Mouse (Mus musculus) lung, postnatal 36 days (tissue): ENCODE results near the gene Lrrc43.

Experiments
- DNase-seq: peaks from one replicate; pipeline ENCODE4 v3.0.0; 2022; ENCODE audit warnings: mixed read lengths

Gene Lrrc43

DNA sequence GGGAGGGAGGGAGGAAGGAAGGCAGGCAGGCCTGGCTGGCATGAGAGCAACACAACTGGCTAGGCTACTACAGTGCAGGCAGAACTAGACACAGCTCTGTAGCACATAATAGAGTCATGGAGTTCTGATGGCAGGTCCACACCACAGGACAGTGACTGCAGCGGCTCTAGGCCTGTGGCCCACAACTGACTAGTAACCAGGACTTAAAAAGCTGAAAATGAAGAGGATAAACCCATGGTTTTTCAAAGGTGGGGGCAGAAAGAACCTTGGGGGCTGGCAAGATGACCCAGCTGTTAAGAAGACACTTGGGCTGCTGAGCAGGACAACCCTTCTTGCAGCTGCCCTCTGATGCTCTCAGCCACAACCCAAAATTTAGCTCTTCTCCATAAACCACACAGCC is 32.5 kb downstream of the Lrrc43 start:
- no peak for DNase-seq

DNA sequence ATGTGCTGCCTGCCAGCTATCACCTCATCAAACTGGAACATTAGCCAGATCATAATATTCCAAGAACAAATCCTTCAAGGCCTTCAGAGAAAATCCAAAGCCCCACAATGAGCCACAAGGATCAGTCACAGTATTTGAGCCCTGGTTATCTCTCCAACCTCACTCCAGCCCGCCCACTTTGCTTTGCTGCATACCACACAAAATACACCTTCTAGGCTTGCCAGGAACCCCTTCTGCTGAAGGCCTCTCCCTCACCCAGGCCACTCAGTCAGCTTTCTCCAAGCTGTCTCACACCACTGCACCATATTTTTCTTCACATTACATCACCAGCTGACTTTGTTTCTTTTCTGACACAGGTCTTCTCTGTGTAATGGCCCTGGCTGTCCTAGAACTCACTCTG is 33.1 kb downstream of the Lrrc43 start:
- no peak for DNase-seq

DNA sequence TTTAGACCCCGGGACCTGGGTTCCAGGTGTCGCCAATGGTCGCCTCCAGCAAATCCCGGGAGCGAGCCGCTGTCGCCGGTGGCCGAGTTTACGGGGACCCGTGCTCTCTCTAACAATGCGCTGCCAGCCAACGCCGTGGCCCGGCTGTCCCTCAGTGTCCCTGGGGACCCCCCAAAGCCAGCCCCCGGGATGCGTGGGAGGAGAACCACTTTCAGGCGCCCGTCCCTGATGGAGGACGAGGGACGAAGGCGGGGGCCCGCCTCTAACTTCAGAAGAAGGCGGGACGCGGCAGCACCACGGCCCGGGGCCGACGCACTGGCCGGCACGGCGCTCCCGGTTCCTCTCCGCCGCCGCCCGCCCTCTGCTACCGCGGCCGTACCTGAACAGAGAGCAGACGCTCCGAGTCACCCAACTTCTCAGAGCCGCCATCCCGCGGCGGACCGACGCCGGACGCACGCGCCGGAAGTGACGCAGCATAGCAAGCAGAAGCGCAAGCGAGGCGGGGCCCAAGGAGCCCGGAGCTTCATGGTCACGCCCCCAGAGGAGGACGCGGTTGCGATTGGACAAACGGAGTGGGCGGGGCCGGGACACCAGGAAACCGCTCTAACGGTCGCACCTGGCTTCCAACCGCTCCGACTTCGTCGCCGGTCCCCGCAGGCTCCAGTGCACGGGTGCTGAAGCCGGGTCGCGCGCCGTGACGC is 34.7 kb downstream of the Lrrc43 start, which contains the start of gene Diablo:
Diablo (minus strand) TSS at position 485 of the 701 bp plus-strand sequence.
- DNase-seq = peak; percentile 99

DNA sequence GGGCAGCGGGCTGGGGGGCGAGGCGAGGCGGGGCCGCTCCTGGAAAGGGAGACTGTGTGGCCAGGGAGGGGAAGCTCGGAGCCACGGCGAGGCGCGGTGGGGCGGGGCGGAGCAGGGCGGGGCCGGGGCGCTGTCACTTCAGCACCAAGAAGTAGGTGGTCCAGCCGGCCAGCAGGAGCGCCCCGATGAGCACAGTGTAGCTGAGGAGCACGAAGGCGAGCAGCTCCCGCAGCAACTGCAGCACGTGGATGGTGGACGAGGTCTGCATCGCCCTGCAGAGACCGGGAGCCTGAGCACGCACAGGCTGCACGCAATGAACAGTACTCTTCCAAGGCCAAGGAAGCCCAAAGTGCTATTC is 35.3 kb downstream of the Lrrc43 start:
- no peak for DNase-seq

DNA sequence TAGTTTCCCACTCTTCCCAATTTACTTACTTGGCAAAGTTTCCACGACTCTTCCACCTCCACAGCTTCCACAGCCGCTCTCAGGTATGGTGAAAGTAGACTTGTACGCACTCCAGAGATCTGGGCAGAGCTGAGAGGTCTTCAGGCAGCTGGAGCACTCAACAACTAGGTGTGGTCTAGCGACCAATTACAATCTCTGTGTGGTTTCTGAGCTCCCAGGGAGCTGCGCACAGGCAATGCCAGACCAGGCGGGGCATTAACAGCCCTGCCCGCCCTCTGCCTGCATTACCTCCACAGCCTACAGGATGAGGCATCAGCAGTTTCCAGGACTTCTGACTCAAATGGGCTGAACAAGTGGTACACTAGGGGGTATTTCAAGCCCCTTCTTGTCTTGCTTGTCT is 36.2 kb downstream of the Lrrc43 start, which contains the start of gene Gm49027:
Gm49027 (minus strand) TSS at position 208 of the 400 bp plus-strand sequence.
- DNase-seq = peak; percentile 37

DNA sequence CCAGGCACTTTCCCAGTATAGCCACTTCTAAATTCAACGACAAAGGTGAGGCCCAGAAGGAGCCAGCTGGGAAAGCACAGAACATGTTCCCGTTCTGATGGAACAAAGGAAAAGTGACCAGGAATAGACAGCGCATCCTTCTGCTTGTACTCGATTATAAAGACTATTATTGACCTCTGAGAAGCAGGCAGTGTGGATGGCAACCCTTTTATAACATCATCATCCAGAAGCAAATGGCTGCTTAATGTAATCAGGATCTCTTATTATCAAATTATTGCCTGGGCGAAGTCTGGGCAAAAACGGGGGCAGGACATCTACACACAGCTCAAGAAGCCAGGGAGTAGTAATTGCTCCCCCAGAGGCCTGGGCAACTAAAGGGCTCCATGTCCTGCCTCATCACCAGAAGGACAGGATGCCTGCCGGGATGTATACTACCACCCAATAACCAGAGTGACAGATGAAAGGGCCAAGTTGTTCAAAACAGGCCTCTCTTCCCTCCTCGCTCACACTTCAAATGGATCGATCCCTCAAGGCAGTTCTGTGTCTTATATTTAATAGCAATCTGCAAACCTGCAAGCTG is 36.9 kb downstream of the Lrrc43 start:
- no peak for DNase-seq

DNA sequence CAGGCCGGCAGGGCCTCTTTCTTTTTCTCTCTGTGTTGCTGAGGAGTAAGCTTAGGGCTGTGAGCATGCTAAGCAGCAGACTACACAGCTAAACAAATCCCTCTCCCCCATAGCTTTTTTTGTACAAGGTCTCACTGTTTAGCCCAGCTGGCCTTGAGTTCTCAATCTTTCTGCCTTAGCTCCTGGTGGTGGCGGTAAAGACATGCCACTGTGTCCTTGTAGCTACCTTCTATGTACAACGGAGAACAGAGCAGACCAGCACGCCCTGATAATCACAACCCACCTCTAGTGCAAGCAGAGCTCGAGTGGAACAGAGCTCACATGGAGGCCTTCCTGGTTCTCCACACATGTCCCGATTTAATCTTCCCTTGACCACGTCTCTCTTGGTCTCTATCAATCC is 39.5 kb downstream of the Lrrc43 start:
- no peak for DNase-seq

DNA sequence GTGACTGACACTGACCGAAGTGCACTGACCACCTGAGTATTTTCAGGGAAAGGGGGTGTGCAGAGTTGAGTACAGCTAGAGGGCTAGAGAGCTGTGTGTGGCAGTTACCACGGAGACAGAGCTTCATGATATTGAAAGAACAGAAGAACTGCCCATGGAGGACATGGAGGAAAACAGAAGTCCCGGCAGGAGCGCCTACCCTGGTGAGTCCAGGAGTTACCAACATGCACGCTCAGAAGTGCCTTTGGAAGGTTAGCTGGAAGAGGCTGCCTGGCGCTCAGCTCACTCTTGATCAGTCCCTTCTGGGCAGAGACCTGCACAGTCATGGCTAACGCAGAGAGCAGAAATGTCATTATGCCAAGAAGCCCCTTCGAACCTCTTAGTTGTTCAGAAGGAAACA is 41.0 kb downstream of the Lrrc43 start:
- DNase-seq = no peak

DNA sequence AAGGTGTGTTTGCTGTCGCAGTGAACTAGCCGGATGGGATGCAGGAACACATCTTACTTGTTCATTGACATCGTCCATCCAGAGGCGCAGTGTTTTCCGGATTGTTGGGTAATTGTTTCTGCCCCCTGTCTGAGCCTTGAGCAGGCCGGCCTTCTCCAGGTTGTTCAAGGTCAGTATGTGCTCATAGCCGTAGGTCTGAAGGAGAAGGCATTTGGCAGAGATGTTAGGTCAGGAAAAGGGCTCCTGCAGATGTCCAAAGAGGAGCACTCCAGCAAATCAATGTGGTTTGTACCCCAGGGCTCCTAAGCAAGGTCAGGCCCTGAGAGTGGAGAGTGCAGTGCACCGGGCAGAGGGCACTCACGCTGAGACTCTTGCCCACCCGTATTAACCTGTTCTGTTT is 44.7 kb downstream of the Lrrc43 start:
- DNase-seq = no peak

DNA sequence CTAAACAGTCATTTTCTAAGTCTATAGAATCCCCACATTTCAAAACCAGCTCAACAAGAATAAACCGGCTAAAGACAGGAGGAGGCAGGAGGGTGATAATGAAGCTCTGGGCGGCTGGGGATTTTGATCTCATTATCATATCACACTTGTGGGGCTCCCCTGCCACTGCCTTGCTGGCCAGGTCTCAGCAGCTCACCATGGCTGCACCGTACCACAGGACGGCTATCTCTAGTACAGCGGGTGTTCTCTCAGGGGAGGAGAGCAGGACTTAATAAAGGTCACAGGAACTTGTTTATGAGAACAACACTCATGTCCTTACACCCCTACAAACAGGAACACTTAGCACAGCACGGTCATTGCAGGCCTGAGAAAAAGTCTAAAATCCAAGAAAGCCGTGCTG is 66.6 kb downstream of the Lrrc43 start:
- no peak for DNase-seq

DNA sequence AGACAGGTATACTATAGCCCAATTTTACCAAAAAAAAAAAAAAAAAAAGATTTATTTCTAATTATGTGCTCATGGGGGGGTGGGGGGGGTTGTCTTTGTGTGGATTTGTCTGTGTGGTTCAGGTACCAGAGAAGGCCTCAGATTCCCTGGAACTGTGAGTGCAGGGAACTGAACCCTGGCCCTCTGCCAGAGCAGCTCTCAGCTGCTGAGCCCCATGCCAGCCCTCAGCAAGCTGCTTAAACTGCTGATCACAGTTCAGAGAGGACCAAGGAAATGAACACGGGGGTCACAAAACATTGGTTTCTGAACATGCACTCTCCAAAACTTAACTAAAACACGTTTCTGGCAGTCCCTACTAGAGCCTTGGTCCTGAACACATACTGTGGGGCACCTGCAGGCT is 67.3 kb downstream of the Lrrc43 start:
- DNase-seq = peak; percentile 8
